Mouse (Mus musculus): ENCODE results near the gene Mcu.

Gene Mcu

GRCm38 (mm10) chr10:59487351-59487750, 129.1 kb downstream of the Mcu start:
- no peak for DNase-seq

GRCm38 (mm10) chr10:59484318-59484717, 132.2 kb downstream of the Mcu start:
- no peak for DNase-seq

- no peak for DNase-seq
Measured at GRCm38 (mm10) chr10:59481381-59481780, 135.1 kb downstream of the Mcu start.

- DNase-seq: no peak
Measured at GRCm38 (mm10) chr10:59470451-59470850, 146.0 kb downstream of the Mcu start.

- DNase-seq: no peak
Measured at GRCm38 (mm10) chr10:59467297-59467696, 149.2 kb downstream of the Mcu start.

GRCm38 (mm10) chr10:59466626-59467025, 149.9 kb downstream of the Mcu start:
- no peak for DNase-seq

GRCm38 (mm10) chr10:59465546-59465945, 150.9 kb downstream of the Mcu start:
- DNase-seq: no peak

- DNase-seq: no peak
Measured at GRCm38 (mm10) chr10:59462307-59462706, 154.2 kb downstream of the Mcu start.

GRCm38 (mm10) chr10:59459767-59460166, 156.7 kb downstream of the Mcu start:
- no peak for DNase-seq

- DNase-seq: no peak
Measured at GRCm38 (mm10) chr10:59454631-59455030, 161.9 kb downstream of the Mcu start.

GRCm38 (mm10) chr10:59451839-59452238, 164.7 kb downstream of the Mcu start:
- DNase-seq: no peak

GRCm38 (mm10) chr10:59447546-59447945, 168.9 kb downstream of the Mcu start:
- DNase-seq: no peak

- no peak for DNase-seq
Measured at GRCm38 (mm10) chr10:59446911-59447437, 169.5 kb downstream of the Mcu start.

- no peak for DNase-seq
Measured at GRCm38 (mm10) chr10:59444635-59445034, 171.9 kb downstream of the Mcu start.

- DNase-seq: no peak
Measured at GRCm38 (mm10) chr10:59444106-59444505, 172.4 kb downstream of the Mcu start.

- peak; percentile 26 for DNase-seq
Measured at GRCm38 (mm10) chr10:59443212-59443611, 173.3 kb downstream of the Mcu start.

- DNase-seq: no peak
Measured at GRCm38 (mm10) chr10:59441735-59442134, 174.8 kb downstream of the Mcu start, which contains the start of gene Oit3. TSS of gene Oit3 (minus strand) at chr10:59441778.

GRCm38 (mm10) chr10:59440177-59440576, 176.3 kb downstream of the Mcu start:
- DNase-seq: no peak

- peak; percentile 56 for DNase-seq
Measured at GRCm38 (mm10) chr10:59439508-59439931, 177.0 kb downstream of the Mcu start.

GRCm38 (mm10) chr10:59438651-59439050, 177.8 kb downstream of the Mcu start:
- no peak for DNase-seq

- no peak for DNase-seq
Measured at GRCm38 (mm10) chr10:59435746-59436145, 180.7 kb downstream of the Mcu start.

GRCm38 (mm10) chr10:59430701-59431218, 185.7 kb downstream of the Mcu start:
- no peak for DNase-seq

- DNase-seq: no peak
Measured at GRCm38 (mm10) chr10:59429448-59430135, 186.9 kb downstream of the Mcu start.

GRCm38 (mm10) chr10:59426371-59426770, 190.1 kb downstream of the Mcu start:
- DNase-seq: peak; percentile 15

- DNase-seq: peak; percentile 42
Measured at GRCm38 (mm10) chr10:59425369-59425768, 191.1 kb downstream of the Mcu start.
